Mouse (Mus musculus) small intestine, adult 2 months (tissue): ENCODE data around the gene Syngr1.

Source experiments
- CTCF ChIP-seq: fragments of 200-500 bp; IDR thresholded peaks from 2 replicates; pipeline ENCODE4 v1.5.1; 2012; ENCODE audit warnings: low read depth, mild to moderate bottlenecking, control low read depth, inconsistent platforms, low read length, moderate library complexity, mixed read lengths; ENCODE audit not compliant: insufficient replicate concordance, insufficient read length; ENCODE audit errors: extremely low read depth
- POLR2A ChIP-seq: fragments of 200-500 bp; IDR thresholded peaks from 2 replicates; pipeline ENCODE4 v1.6.1; 2012; ENCODE audit warnings: low read depth, mild to moderate bottlenecking, control low read depth, inconsistent platforms, low read length, moderate library complexity

DNA sequence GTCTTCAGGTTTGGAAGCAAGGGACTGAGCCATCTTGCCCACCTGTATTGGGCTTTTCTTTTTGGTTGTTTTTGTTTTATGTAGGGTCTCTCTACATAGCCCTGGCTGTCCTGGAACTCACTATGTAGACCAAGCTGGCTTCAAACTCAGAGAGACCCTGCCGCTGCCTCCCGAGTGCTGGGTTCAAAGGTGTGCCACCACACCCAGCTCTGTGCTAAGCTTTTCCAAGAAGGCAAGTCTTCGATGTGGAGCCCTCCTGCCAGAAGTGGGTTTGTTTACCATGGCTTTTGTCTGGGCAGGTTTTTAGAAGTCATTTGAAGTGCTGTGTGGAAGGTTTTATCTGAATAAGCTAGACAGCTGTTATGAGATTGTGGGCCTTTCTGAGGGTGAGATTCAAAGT, 49.7 kb downstream of the Syngr1 start:
- TF ChIP-seq CTCF (no peak), POLR2A (no peak)
